Mouse (Mus musculus) thymus, adult 2 months (tissue): ENCODE measurements around the gene Ntm.

ENCODE experiments used
- CTCF ChIP-seq: fragments of 200-500 bp; IDR thresholded peaks from 2 replicates; pipeline ENCODE4 v1.5.1; 2012; ENCODE audit warnings: mild to moderate bottlenecking, control low read depth, low read length, moderate library complexity, borderline replicate concordance; ENCODE audit not compliant: control insufficient read depth, poor library complexity, insufficient read depth; ENCODE audit errors: extremely low read depth
- POLR2A ChIP-seq: fragments of 200-500 bp; IDR thresholded peaks from 2 replicates; pipeline ENCODE4 v1.6.1; 2012; ENCODE audit warnings: mild to moderate bottlenecking, low read length, control low read depth, moderate library complexity; ENCODE audit not compliant: control insufficient read depth, poor library complexity, insufficient read depth; ENCODE audit errors: extremely low read depth

DNA sequence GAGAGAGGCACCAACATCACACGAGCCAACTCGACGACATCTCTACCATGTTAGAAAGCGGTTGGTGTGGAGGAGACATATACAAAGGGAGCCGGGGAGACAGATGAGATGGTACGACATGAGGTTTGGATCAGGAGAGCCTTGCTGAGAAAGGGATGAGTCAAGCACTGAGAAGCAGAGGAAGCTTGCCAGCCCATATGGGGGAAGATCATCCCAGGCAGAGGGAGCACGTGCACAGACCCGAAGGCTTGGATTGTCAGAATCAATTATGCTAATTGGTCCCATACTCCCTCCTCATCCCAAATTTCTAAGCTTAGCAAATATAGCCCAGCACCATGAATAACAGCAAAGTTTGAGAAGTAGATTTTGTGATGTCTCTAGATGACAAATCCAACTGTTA is 42.8 kb upstream of the Ntm start:
- no peak for TF ChIP-seq CTCF
- no peak for TF ChIP-seq POLR2A
